Mouse (Mus musculus) heart, adult 11 months (tissue): ENCODE results near the gene Cdc34.

Experiments used
- DNase-seq: peaks from one replicate; pipeline ENCODE4 v3.0.0; 2022

The Cdc34 gene

GRCm38 (mm10) chr10:79671396-79672087 lies 10.5 kb upstream of the Cdc34 start:
- no peak for DNase-seq

GRCm38 (mm10) chr10:79672088-79672455 lies 9.9 kb upstream of the Cdc34 start:
- DNase-seq, result no peak

- no peak for DNase-seq
Observed at GRCm38 (mm10) chr10:79673054-79673453, 8.9 kb upstream of the Cdc34 start.

GRCm38 (mm10) chr10:79675346-79676035 lies 6.5 kb upstream of the Cdc34 start:
- peak; percentile 91 for DNase-seq

GRCm38 (mm10) chr10:79680606-79681495 lies 1.1 kb upstream of the Cdc34 start:
- peak; percentile 98 for DNase-seq

- DNase-seq, result peak; percentile 96
Observed at GRCm38 (mm10) chr10:79682551-79682915, 538 bp downstream of the Cdc34 start.

- DNase-seq, result peak; percentile 98
Observed at GRCm38 (mm10) chr10:79682916-79683582, 1.1 kb downstream of the Cdc34 start.

- DNase-seq, result peak; percentile 98
Observed at GRCm38 (mm10) chr10:79683726-79684640, 2.0 kb downstream of the Cdc34 start.

GRCm38 (mm10) chr10:79684770-79685600 lies 3.0 kb downstream of the Cdc34 start:
- DNase-seq, result peak; percentile 92

GRCm38 (mm10) chr10:79686219-79686618 lies 4.2 kb downstream of the Cdc34 start:
- DNase-seq, result peak; percentile 87

GRCm38 (mm10) chr10:79686691-79687090 lies 4.7 kb downstream of the Cdc34 start:
- DNase-seq, result peak; percentile 98

GRCm38 (mm10) chr10:79687513-79687912 lies 5.5 kb downstream of the Cdc34 start:
- DNase-seq, result no peak

GRCm38 (mm10) chr10:79688720-79689119 lies 6.7 kb downstream of the Cdc34 start, which contains the start of gene Gzmm:
Gzmm (plus strand) TSS chr10:79689020.
- no peak for DNase-seq

GRCm38 (mm10) chr10:79689178-79689577 lies 7.2 kb downstream of the Cdc34 start:
- DNase-seq, result no peak

GRCm38 (mm10) chr10:79691986-79692548 lies 10.1 kb downstream of the Cdc34 start:
- DNase-seq, result no peak

- DNase-seq, result peak; percentile 94
Observed at GRCm38 (mm10) chr10:79693580-79694378, 11.8 kb downstream of the Cdc34 start.

- DNase-seq, result peak; percentile 95
Observed at GRCm38 (mm10) chr10:79694379-79694655, 12.3 kb downstream of the Cdc34 start.

- peak; percentile 99 for DNase-seq
Observed at GRCm38 (mm10) chr10:79695231-79696128, 13.5 kb downstream of the Cdc34 start.
